Mouse (Mus musculus) heart, adult 11 months (tissue): ENCODE data around the gene Cpox.

ENCODE experiments used
- DNase-seq: peaks from one replicate; pipeline ENCODE4 v3.0.0; 2022

Gene Cpox

GRCm38 (mm10) chr16:58701779-58702178 lies 31.7 kb downstream of the Cpox start:
- peak; percentile 85 for DNase-seq

GRCm38 (mm10) chr16:58702329-58702932 lies 32.3 kb downstream of the Cpox start:
- peak; percentile 53 for DNase-seq

- peak; percentile 78 for DNase-seq
Measured at GRCm38 (mm10) chr16:58703382-58704124, 33.5 kb downstream of the Cpox start.

GRCm38 (mm10) chr16:58704999-58705398 lies 34.9 kb downstream of the Cpox start:
- no peak for DNase-seq

GRCm38 (mm10) chr16:58707276-58707905 lies 37.3 kb downstream of the Cpox start:
- peak; percentile 73 for DNase-seq

GRCm38 (mm10) chr16:58708601-58709475 lies 38.7 kb downstream of the Cpox start:
- DNase-seq, result peak; percentile 19

- DNase-seq, result no peak
Measured at GRCm38 (mm10) chr16:58709536-58709935, 39.4 kb downstream of the Cpox start.

- peak; percentile 89 for DNase-seq
Measured at GRCm38 (mm10) chr16:58712221-58712620, 42.1 kb downstream of the Cpox start.

- no peak for DNase-seq
Measured at GRCm38 (mm10) chr16:58713128-58713527, 43.0 kb downstream of the Cpox start.

GRCm38 (mm10) chr16:58715018-58715417 lies 44.9 kb downstream of the Cpox start:
- no peak for DNase-seq

GRCm38 (mm10) chr16:58718666-58719120 lies 48.6 kb downstream of the Cpox start, which contains the start of gene Gpr15:
Gene Gpr15, minus strand, starts transcription at chr16:58719070.
- DNase-seq, result no peak

- peak; percentile 4 for DNase-seq
Measured at GRCm38 (mm10) chr16:58722292-58722691, 52.2 kb downstream of the Cpox start.

GRCm38 (mm10) chr16:58726680-58727476 lies 56.8 kb downstream of the Cpox start:
- DNase-seq, result no peak

- DNase-seq, result peak; percentile 100
Measured at GRCm38 (mm10) chr16:58727477-58728131, 57.5 kb downstream of the Cpox start, which contains the start of gene Cldnd1. Gene Cldnd1, plus strand, starts transcription at chr16:58727910.

GRCm38 (mm10) chr16:58728176-58728671 lies 58.1 kb downstream of the Cpox start:
- no peak for DNase-seq

- DNase-seq, result no peak
Measured at GRCm38 (mm10) chr16:58738205-58738604, 68.1 kb downstream of the Cpox start.

GRCm38 (mm10) chr16:58738800-58739199 lies 68.7 kb downstream of the Cpox start:
- no peak for DNase-seq

- no peak for DNase-seq
Measured at GRCm38 (mm10) chr16:58740751-58741150, 70.7 kb downstream of the Cpox start.

- no peak for DNase-seq
Measured at GRCm38 (mm10) chr16:58746715-58747114, 76.6 kb downstream of the Cpox start.

GRCm38 (mm10) chr16:58751314-58751713 lies 81.2 kb downstream of the Cpox start:
- no peak for DNase-seq

GRCm38 (mm10) chr16:58756191-58756590 lies 86.1 kb downstream of the Cpox start:
- no peak for DNase-seq
